Mouse (Mus musculus) ovary, postnatal 14 days (tissue): Measurements from ENCODE around the gene 1700067K01Rik.

Source experiments
- DNase-seq: peaks from one replicate; pipeline ENCODE4 v3.0.0; 2022; ENCODE audit warnings: low spot score

The 1700067K01Rik gene

GRCm38 (mm10) chr8:84011705-84012498 lies 10.6 kb downstream of the 1700067K01Rik start, which contains the start of gene 2210011C24Rik:
Gene 2210011C24Rik, minus strand, starts transcription at chr8:84012171.
- no peak for DNase-seq

GRCm38 (mm10) chr8:84012499-84013165 lies 11.3 kb downstream of the 1700067K01Rik start:
- no peak for DNase-seq

DNA sequence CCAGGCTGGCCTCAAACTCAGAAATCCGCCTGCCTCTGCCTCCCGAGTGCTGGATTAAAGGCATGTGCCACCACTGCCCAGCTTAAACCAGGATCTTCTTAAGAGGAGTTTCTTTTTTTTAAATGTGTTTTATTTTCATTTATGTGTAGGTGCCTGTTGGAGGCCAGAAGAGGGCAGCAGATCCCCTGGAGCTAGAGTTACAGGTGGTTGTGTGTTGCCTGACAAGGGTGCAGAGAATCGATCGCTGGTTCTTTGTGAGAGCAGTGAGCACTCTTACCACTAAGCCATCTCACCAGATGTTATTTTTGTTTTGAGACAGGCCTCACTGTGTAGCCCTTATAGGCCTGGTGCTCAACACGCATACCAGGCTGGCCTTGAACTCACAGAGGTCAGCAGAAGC lies 14.5 kb downstream of the 1700067K01Rik start:
- DNase-seq = no peak

DNA sequence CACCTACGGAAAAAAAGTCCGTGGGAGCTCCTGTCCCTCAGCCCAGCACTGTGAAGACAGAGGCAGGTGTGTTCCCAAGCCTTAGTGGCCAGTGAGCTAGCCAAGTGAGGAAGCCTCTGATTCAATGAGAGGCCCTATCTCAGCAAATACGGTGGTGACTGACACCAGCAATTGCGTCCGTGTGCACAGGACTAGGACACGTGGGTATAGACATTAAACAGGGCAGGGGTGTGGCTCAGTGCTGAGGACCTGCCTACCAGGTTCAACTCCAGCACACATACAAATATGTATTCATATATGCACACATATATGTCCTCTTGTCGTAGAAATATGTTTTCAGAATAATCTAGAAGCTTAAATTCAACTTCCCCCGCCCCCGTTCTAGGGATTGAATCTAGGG lies 18.4 kb downstream of the 1700067K01Rik start:
- DNase-seq = no peak

GRCm38 (mm10) chr8:84021096-84021495 lies 19.8 kb downstream of the 1700067K01Rik start, which contains the start of gene Palm3:
Gene Palm3, plus strand, starts transcription at chr8:84021471.
- DNase-seq = no peak

- no peak for DNase-seq
Measured at GRCm38 (mm10) chr8:84021569-84021968, 20.3 kb downstream of the 1700067K01Rik start.

GRCm38 (mm10) chr8:84023085-84023484 lies 21.8 kb downstream of the 1700067K01Rik start:
- no peak for DNase-seq

DNA sequence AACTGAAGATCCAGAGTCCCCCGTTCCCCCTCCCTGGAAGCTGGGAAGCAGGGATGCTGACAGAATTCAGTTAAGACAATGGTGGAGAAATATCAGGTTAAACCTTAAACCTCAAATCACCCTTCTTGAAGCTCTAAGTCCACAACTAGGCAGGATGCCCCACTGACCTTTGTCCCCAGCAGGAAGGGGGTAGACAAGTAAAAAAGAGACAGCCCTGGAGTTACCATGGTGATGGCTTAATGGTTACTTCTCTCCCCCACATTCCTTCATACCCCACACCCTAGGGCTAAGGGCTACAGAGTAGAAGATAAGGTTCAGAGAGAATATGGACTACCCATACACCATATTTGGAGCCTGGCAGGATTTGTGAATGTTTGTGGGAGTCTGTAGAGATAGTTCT lies 22.3 kb downstream of the 1700067K01Rik start:
- no peak for DNase-seq

- peak; percentile 57 for DNase-seq
Measured at GRCm38 (mm10) chr8:84024171-84024570, 22.9 kb downstream of the 1700067K01Rik start.

DNA sequence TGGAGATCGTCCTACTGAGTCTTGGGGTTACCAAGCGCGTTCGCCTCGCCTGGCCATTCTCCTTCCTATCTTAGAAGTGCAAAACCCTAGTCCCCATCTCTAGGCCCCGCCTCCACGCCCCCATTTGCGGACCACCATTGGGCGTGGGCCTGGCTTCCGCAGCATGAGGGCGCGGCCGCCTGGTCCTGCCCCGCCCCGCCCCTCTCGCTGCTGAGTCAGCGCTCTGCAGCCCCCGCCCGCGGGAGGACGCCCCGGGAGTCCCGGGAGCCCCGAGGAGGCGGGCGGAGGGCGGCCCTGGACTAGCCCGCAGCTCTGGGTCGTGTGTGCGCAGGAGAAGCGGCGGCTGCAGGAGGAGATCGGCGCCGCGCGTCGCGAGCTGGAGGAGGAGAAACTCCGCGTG lies 24.6 kb downstream of the 1700067K01Rik start:
- DNase-seq = peak; percentile 49

DNA sequence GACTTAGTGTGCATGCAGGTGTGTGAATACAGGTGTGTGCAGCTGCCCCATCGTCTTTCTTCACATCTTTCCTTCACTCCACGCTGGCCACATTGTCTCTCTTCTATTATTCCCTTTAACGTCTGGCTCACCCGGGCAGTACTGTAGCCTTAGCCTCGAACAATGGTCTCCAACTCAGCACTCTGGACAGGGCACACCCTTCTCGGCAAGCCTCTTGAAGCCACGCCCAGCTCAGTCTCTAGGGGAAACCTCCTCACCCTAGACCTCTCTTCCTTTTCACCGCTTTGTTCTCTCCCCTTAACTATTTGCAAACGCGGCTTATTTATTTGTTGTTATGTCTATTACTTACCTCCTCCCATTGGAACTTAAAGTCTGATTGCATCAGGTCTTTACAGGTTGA lies 26.1 kb downstream of the 1700067K01Rik start:
- DNase-seq = no peak

- DNase-seq = no peak
Measured at GRCm38 (mm10) chr8:84029272-84029671, 28.0 kb downstream of the 1700067K01Rik start.

- no peak for DNase-seq
Measured at GRCm38 (mm10) chr8:84032777-84033176, 31.5 kb downstream of the 1700067K01Rik start.

GRCm38 (mm10) chr8:84038015-84038414 lies 36.7 kb downstream of the 1700067K01Rik start:
- DNase-seq = no peak

GRCm38 (mm10) chr8:84039050-84039449 lies 37.7 kb downstream of the 1700067K01Rik start:
- peak; percentile 69 for DNase-seq

GRCm38 (mm10) chr8:84042066-84042947 lies 41.0 kb downstream of the 1700067K01Rik start, which contains the start of gene Il27ra:
Gene Il27ra, minus strand, starts transcription at chr8:84042589.
- DNase-seq = peak; percentile 55

DNA sequence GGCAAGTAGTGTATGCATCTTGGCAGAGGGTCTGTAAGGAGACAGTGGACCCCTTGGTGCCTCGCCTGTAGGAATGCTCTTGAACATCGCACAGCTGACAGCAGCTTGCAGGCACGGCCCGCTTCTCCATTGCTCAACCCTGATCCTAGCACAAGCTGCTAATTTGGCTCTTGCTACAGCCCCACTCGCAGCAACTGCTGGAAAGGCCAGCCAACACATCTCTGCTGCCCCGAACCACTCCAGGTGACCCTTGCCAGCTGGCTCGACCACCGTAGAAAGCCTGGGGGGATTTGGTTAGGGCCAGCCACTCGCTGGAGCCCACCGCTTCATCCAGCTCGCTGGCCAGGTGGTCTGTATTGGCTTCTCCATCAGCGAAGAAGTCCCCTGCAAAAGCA lies 41.6 kb downstream of the 1700067K01Rik start:
- no peak for DNase-seq

GRCm38 (mm10) chr8:84044103-84044502 lies 42.8 kb downstream of the 1700067K01Rik start:
- DNase-seq = no peak

GRCm38 (mm10) chr8:84044900-84045299 lies 43.6 kb downstream of the 1700067K01Rik start, which contains the start of gene Rln3:
Gene Rln3, minus strand, starts transcription at chr8:84045000.
- no peak for DNase-seq

DNA sequence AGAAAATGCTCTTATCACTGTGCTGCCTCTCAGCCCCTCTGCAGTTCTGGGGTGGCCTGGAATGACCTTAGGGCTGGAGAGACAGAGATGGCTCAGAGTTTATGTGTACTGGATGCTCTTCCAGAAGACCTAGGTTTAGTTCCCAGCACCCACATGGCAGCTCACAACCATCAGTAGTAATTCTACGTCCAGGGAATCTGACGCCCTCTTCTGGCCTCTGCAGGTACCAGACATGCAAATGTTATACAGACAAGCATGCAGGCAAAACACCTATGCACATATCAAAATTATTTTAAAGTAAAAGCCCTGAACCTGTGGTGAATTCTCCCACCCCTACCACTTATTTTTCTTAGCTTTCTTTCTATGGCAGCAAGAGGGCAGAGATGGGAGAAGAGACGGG lies 45.2 kb downstream of the 1700067K01Rik start:
- no peak for DNase-seq

DNA sequence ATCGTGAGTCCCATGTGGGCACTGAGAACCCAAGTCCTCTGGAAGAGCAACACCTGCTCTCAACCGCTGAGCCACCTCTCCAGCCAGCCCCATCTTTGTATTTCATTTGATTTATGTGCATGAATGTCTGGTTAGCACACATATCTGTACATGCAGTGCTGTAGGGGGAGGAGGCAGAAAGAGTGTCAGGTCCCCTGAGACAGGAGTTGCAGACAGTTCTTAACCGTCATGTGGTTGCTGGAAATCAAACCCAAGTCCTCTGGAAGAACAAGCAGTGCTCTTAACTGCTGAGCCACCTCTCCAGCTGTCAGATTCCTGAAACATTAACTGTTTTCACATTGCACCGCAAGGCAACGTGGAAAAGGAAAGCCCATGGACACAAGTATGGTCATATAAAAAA lies 46.9 kb downstream of the 1700067K01Rik start:
- DNase-seq = no peak

GRCm38 (mm10) chr8:84052746-84053145 lies 51.4 kb downstream of the 1700067K01Rik start:
- DNase-seq = no peak
